Mouse (Mus musculus): ENCODE measurements around the gene Agpat3. TPM values are rescaled to one million over a fixed set of nuclear protein-coding genes. Genes with fewer than 3 reads are reported as not detected.

Gene Agpat3
- 95.9 and 231 TPM in 2 replicates for polyA plus RNA-seq (2012; rRNA removed; ENCODE audit: low replicate concordance)

GRCm38 (mm10) chr10:78351887-78352665 is at the start of gene Agpat3:
TSS of gene Agpat3 (minus strand) at chr10:78352489.

GRCm38 (mm10) chr10:78244438-78245224 is 107.7 kb downstream of the Agpat3 start, which contains the start of gene Trappc10:
TSS of gene Trappc10 (minus strand) at chr10:78244641.

Other genes starting within 250 kb of the Agpat3 start
- 101 and 115 TPM in 2 replicates for gene D10Jhu81e, start 182.7 kb downstream of the Agpat3 start, polyA plus RNA-seq (2012; rRNA removed; ENCODE audit: low replicate concordance)
- 3.4 and 4.6 TPM in 2 replicates for gene Pwp2, start 167.3 kb downstream of the Agpat3 start, polyA plus RNA-seq (2012; rRNA removed; ENCODE audit: low replicate concordance)
- 55.8 and 57.1 TPM in 2 replicates for gene Trappc10, start 107.8 kb downstream of the Agpat3 start, polyA plus RNA-seq (2012; rRNA removed; ENCODE audit: low replicate concordance)
- gene Rrp1, start 60.6 kb upstream of the Agpat3 start, polyA plus RNA-seq (2012; rRNA removed; ENCODE audit: low replicate concordance), result 21.7 and 32.2 TPM in 2 replicates
- 13.2 and 41.2 TPM in 2 replicates for gene Cstb, start 73.2 kb upstream of the Agpat3 start, polyA plus RNA-seq (2012; rRNA removed; ENCODE audit: low replicate concordance)
- 37.4 and 44.8 TPM in 2 replicates for gene Pdxk, start 112.5 kb upstream of the Agpat3 start, polyA plus RNA-seq (2012; rRNA removed; ENCODE audit: low replicate concordance)
- not detected in 2 replicates for gene Olfr1358, start 164.9 kb upstream of the Agpat3 start, polyA plus RNA-seq (2012; rRNA removed; ENCODE audit: low replicate concordance)
- 85.4 and 218 TPM in 2 replicates for gene Ilvbl, start 221.9 kb upstream of the Agpat3 start, polyA plus RNA-seq (2012; rRNA removed; ENCODE audit: low replicate concordance)
- gene Syde1, start 239.5 kb upstream of the Agpat3 start, polyA plus RNA-seq (2012; rRNA removed; ENCODE audit: low replicate concordance), result 7.9 and 8.8 TPM in 2 replicates

Measured in duodenum, adult 2 months (tissue).